Mouse (Mus musculus) liver, embryonic 14.5 days (tissue): ENCODE data around the gene Agpat2.

Experiments used
- CTCF ChIP-seq: IDR thresholded peaks from 2 replicates; pipeline ENCODE4 v1.5.1; 2016; ENCODE audit warnings: antibody characterized with exemption, low read depth, control low read depth
- EP300 ChIP-seq: IDR thresholded peaks from 2 replicates; pipeline ENCODE4 v1.6.1; 2016; ENCODE audit warnings: antibody characterized with exemption, low read depth

DNA sequence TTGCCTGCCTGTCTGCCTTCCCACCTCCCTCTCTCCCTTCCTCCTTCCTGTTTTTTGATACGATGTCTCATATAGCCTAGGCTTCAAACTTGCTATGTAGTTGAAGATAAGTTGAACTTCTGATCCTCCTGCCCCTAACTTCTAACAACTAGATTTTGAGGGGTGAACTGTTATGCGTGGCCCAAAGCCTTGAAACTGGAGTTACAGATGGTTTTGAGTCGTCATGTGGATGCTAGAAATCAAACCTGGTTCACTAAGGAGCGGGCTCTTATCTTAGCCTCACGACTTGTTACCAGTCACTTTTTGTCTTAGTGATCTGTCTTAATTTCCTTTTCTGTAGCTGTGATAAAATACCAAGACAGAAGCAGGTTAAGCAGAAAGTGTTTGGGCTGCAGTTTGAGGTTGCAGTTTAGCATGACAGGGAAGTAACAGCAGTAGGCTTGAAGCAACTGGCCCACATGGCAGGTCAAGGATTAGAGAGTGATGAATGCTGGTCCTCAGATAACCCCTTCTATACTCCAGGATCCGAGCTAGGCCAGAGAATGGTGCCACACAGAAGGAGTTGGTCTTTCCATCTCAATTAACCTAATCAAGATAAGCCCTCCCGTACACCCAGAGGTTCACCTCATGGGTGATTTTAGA, 36.9 kb upstream of the Agpat2 start:
- TF ChIP-seq CTCF = no peak
- no peak for TF ChIP-seq EP300
